Mouse (Mus musculus) hindbrain, embryonic 16.5 days (tissue): ENCODE results near the gene Lcn3. TPM values are rescaled to one million over a fixed set of nuclear protein-coding genes. Genes with fewer than 3 reads are reported as not detected.

ENCODE experiments used
- ATAC-seq: fragments of 200-750 bp; cut with Nextera tagmentation; 2 replicates; pipeline ENCODE4 v1.8.0; 2017; ENCODE audit warnings: moderate TSS enrichment, moderate library complexity
- H3K27ac ChIP-seq: fragments of 300-500 bp; sonication (generic); 2 replicates; pipeline ENCODE4 v1.5.1; 2014; ENCODE audit warnings: low read depth, mild to moderate bottlenecking, control low read depth, low read length, moderate library complexity
- H3K27me3 ChIP-seq: fragments of 300-500 bp; sonication (generic); replicated peaks from 2 replicates; pipeline ENCODE4 v1.6.1; 2014; ENCODE audit warnings: low read length; ENCODE audit not compliant: control insufficient read depth, insufficient read depth
- H3K36me3 ChIP-seq: fragments of 300-500 bp; sonication (generic); 2 replicates; pipeline ENCODE4 v1.6.1; 2014; ENCODE audit warnings: mild to moderate bottlenecking, low read length, moderate library complexity, mixed read lengths; ENCODE audit not compliant: control insufficient read depth, insufficient read depth
- H3K4me1 ChIP-seq: fragments of 300-500 bp; sonication (generic); 2 replicates; pipeline ENCODE4 v1.6.1; 2014; ENCODE audit warnings: low read depth, low read length; ENCODE audit not compliant: control insufficient read depth, insufficient read depth
- H3K4me2 ChIP-seq: fragments of 300-500 bp; sonication (generic); 2 replicates; pipeline ENCODE4 v1.6.1; 2014; ENCODE audit warnings: mild to moderate bottlenecking, low read length, control low read depth, moderate library complexity
- H3K4me3 ChIP-seq: fragments of 300-500 bp; sonication (generic); 2 replicates; pipeline ENCODE4 v1.5.1; 2014; ENCODE audit warnings: mild to moderate bottlenecking, low read length, control low read depth, moderate library complexity
- H3K9ac ChIP-seq: fragments of 300-500 bp; sonication (generic); 2 replicates; pipeline ENCODE4 v1.6.1; 2014; ENCODE audit warnings: low read depth, mild to moderate bottlenecking, control low read depth, low read length, moderate library complexity
- H3K9me3 ChIP-seq: fragments of 300-500 bp; sonication (generic); 2 replicates; pipeline ENCODE4 v1.6.1; 2014; ENCODE audit warnings: mild to moderate bottlenecking, low read length, moderate library complexity; ENCODE audit not compliant: control insufficient read depth
- WGBS: fragments of 180-500 bp; shearing (Covaris S2); extraction: QIAGEN DNeasy Blood & Tissue Kit; methylation state at CpG from one replicate; pipeline ENCODE4 v1.1.7; 2014; 5-methylcytosine and 5-hydroxymethylcytosine counted together
- polyA plus RNA-seq: library from polyadenylated mRNA; unstranded; fragments of >200 nt; fragmentation: Nextera tagmentation; extraction: Ambion mirVana; gene quantifications from 2 replicates; pipeline ENCODE4 v1.2.1, GENCODE M21; 2015

Gene Lcn3
- polyA plus RNA-seq, 1 experiment from 2014 or later, result not detected

DNA sequence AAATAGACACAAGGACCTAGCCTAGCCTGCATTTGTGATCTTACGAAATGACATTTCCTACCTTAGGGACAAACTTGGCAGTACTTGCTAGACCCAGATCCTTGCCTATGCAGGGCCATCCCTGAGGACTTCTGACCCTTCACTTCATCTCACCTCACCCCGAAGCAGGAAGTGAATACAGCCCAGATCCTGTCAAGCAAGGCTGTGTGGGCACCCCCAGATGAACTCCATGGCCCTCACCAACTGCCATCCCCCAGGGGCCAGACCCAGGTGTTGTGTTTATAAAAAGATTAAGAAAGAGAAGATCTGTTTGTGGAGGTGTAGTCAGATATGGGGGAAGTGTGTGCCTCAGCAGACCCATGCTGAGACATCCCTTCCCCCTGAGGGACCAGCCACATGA, 9.3 kb downstream of the Lcn3 start:
- H3K4me1 ChIP-seq, result no peaks in the 10 kb centered on the region
- H3K9ac ChIP-seq, result no peak overlapping the region
- no peak overlapping the region for H3K4me3 ChIP-seq
- no peak overlapping the region for H3K27ac ChIP-seq
- WGBS, result 88% methylated on average over 2 of the region's 2 CpGs
- H3K9me3 ChIP-seq, result no peaks in the 10 kb centered on the region
- no peaks in the 10 kb centered on the region for H3K36me3 ChIP-seq
- no peaks in the 10 kb centered on the region for H3K27me3 ChIP-seq
- H3K4me2 ChIP-seq, result no peak overlapping the region
- no peak for ATAC-seq

DNA sequence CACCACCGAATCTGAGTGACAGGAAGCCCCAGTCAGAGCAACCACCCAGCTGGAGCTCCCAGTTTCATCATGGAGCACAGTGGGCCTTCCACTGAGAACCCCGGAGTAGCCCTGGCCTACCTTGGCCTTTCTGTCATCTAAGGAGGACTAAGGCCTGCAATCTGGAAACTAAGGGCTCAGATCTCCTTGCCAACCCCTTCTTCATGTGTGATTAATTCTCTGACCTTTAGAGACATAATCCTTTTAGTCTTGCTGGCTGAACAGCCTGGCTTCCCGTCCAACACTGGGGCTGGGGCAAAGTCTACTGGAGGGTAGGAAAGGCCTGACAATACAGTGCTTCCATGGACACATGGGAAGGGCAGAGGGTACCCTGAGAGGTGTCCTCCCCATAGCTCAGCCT, 10.6 kb downstream of the Lcn3 start:
- Histone ChIP-seq H3K36me3 (no peaks in the 10 kb centered on the region), H3K27me3 (no peaks in the 10 kb centered on the region), H3K4me1 (no peaks in the 10 kb centered on the region), H3K4me3 (no peak overlapping the region), H3K9ac (no peak overlapping the region), H3K27ac (no peak overlapping the region), H3K9me3 (no peaks in the 10 kb centered on the region), H3K4me2 (no peak overlapping the region)
- 76% methylated on average over 3 of the region's 3 CpGs for WGBS
- ATAC-seq, result no peak

DNA sequence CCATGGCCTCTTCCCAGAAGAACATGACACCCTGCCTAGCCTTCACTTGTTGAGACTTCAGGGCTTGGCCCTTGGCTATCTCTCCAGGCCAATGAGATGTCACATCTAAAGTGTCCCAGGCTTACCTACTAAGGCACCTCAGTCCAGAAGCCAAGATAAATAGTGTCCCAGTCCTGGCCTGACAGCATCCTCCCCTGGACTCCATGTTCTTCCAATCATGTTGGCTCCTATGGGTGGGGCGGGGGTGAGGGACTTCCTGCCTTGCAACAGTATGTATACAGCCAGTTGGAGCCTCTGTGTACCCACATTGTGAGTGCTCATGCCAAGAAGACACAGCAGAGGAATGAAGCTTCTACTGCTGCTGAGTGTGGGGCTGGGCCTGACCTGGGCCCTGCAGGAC, 11.3 kb downstream of the Lcn3 start, which contains the start of gene Lcn11:
Lcn11 (plus strand) TSS at position 301 of the 400 bp plus-strand sequence.
- Histone ChIP-seq H3K36me3 (no peaks in the 10 kb centered on the region), H3K4me3 (no peak within 1 kb of the TSS), H3K27ac (no peak within 1 kb of the TSS), H3K4me2 (no peak within 1 kb of the TSS), H3K9ac (no peak within 1 kb of the TSS), H3K4me1 (no peaks in the 10 kb centered on the region), H3K27me3 (no peaks in the 10 kb centered on the region), H3K9me3 (no peaks in the 10 kb centered on the region)
- no peak for ATAC-seq
- 88% methylated on average over 1 of the region's 1 CpGs for WGBS

DNA sequence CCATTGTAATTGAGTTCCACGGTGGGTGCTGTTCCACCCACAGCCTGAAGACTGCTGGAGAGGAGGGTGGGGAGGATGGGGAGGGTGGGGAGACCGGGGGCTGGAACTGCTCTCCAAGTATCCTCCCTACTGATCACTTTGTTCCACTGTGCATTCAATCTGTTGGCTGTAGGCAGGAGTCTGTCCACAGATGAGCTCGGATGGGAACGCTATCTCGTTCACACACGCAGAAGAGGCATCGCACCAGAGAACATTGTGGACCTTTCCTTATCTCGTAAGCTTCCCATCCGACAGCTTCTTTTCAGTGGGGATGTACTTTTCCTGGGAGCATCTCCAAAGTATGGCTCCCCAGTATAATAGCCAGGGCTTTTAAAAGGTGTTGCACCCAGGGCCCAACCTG, 13.7 kb downstream of the Lcn3 start:
- WGBS, result 95% methylated on average over 9 of the region's 9 CpGs
- H3K4me2 ChIP-seq, result no peak overlapping the region

DNA sequence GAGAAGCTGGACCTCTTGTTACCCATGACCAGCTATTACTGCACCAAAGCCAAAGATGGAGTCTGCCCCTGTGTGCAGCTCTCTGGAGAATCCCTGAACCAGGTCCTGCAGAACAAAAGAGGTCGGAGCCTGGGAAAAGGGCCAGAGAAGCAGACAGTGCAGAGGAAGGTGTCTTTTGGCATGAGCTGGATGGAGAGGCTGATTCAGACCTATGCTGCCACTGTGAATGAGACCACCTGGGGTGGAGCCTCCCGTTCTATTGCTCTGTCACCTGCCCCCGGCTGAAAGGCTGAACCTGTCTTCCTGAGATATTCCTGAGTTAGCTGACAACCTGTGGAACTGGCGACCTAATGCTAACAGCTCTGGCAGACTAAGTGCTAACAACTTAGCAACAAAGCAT, 15.6 kb downstream of the Lcn3 start:
- Histone ChIP-seq H3K36me3 (no peaks in the 10 kb centered on the region), H3K9ac (no peak overlapping the region), H3K4me2 (no peak overlapping the region), H3K27me3 (no peaks in the 10 kb centered on the region), H3K4me3 (no peak overlapping the region), H3K4me1 (no peaks in the 10 kb centered on the region), H3K27ac (no peak overlapping the region), H3K9me3 (no peaks in the 10 kb centered on the region)
- ATAC-seq, result no peak
- WGBS, result 69% methylated on average over 4 of the region's 4 CpGs

More for the DNA sequence above, 13.7 kb downstream of the Lcn3 start:
- no peaks in the 10 kb centered on the region for H3K27me3 ChIP-seq
- no peaks in the 10 kb centered on the region for H3K9me3 ChIP-seq
- no peak for ATAC-seq
- H3K36me3 ChIP-seq, result no peaks in the 10 kb centered on the region
- no peak overlapping the region for H3K9ac ChIP-seq
- H3K4me1 ChIP-seq, result no peaks in the 10 kb centered on the region
- no peak overlapping the region for H3K27ac ChIP-seq
- no peak overlapping the region for H3K4me3 ChIP-seq

DNA sequence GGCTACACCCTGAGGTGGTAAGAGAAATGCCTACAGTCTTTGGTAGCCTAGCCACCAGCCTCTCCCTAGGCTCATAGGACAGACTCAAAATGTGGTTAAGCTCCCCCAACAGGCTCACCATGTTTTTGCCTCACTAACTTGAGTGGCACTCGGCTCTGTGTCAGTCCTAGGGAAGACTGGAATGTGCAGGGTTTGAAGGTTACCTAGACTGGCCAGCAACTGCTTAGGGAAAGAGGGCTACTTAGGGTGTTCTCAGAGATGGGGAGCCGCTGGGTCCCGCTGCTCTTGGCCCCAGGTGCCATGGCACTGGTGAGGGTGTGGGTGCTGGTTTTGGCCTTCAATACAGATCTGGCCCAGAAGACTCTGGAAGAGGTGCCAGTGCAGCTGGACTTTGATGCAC, 16.6 kb downstream of the Lcn3 start, which contains the start of gene Gm13539:
Gm13539 (plus strand) TSS at position 301 of the 400 bp plus-strand sequence.
- WGBS, result 85% methylated on average over 3 of the region's 3 CpGs
- Histone ChIP-seq H3K4me3 (no peak within 1 kb of the TSS), H3K4me2 (no peak within 1 kb of the TSS)

DNA sequence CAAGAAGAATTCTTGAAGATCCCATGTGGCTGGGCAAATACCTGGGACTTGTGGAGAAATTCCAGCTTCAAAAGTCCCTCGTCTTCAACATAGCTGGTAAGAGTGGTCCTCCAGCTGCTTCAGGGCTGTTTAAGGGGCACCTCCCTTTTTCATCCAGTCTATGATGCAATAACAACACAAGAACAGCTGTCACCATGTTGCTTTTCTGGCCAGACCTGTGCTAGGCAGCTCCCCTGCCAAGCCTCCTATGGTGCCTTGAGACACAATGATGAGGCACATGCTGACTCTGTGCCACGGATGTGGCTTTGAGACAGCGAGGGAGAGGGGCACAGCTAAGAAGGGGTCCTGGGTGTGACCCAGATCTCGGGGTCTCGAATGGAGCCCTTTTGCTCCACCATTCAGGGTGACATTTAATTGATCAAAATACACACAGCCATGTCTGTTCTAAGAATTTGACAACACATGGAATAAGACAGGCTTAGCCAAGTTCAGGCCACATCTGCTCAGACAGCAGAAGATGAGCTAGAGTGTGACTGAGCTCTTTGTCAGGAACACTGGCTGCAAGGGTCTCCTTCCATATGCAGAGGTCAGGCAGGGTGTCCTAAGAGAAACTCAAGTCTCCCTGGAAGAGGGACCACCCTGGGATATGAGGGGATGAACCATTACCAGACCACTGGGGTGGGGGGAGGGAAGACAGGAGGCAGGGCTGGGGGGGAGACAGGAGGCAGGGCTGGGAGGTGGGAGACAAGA, 20.4 kb downstream of the Lcn3 start:
- ATAC-seq, result no peak

More for the DNA sequence above, 16.6 kb downstream of the Lcn3 start, which contains the start of gene Gm13539:
- Histone ChIP-seq H3K27ac (no peak within 1 kb of the TSS), H3K9me3 (no peaks in the 10 kb centered on the region), H3K9ac (no peak within 1 kb of the TSS), H3K4me1 (no peaks in the 10 kb centered on the region), H3K27me3 (no peaks in the 10 kb centered on the region), H3K36me3 (no peaks in the 10 kb centered on the region)
- no peak for ATAC-seq

DNA sequence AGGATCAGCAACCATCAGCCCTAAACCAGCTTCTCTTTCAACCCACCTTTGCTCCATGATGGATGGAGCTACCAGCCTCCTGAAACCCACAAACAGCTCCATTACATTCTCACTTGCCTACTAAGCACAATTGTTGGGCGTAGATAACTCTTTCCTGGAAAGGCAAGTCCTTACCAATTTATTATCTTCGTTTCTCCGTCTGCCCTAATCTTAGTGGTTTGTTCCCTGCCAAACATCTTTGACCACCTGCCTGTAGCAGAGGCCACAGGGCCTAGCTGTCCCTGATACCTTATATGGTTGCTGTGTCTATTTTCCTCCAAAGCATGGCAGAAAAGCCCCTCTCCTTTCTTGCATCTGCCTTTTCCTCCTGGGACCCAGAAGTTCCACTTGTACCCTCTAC, 23.7 kb downstream of the Lcn3 start:
- no peak for ATAC-seq
- no peaks in the 10 kb centered on the region for H3K4me1 ChIP-seq
- H3K27ac ChIP-seq, result no peak overlapping the region
- no peak overlapping the region for H3K9ac ChIP-seq
- no peaks in the 10 kb centered on the region for H3K9me3 ChIP-seq
- H3K36me3 ChIP-seq, result no peaks in the 10 kb centered on the region
- WGBS, result 88% methylated on average over 3 of the region's 3 CpGs
- H3K4me3 ChIP-seq, result no peak overlapping the region
- no peak overlapping the region for H3K4me2 ChIP-seq
- H3K27me3 ChIP-seq, result no peaks in the 10 kb centered on the region

More for the DNA sequence above, 20.4 kb downstream of the Lcn3 start:
- Histone ChIP-seq H3K4me1 (no peaks in the 10 kb centered on the region), H3K9me3 (no peaks in the 10 kb centered on the region), H3K4me2 (no peak overlapping the region), H3K27me3 (no peaks in the 10 kb centered on the region), H3K36me3 (no peaks in the 10 kb centered on the region), H3K27ac (no peak overlapping the region), H3K4me3 (no peak overlapping the region), H3K9ac (no peak overlapping the region)
- WGBS, result 62% methylated on average over 5 of the region's 5 CpGs

DNA sequence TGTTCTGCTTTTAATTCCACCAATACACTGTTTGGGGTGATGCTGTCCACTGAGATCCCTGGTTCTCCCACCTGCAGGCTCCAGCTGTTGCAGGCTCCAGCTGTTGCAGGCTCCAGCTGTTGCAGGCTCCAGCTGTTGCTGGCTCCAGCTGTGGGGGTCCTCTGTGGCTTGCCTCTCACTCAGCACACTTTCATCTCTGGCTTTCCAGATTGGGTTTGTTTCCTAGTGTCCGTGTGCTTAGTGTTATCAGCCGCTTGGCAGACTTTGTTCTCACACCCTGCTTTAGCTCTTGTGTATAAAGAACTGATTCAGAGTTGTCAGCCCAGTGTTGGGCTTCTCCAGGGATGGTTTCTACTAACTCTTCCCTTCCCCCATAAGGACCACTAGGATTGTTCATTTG, 32.3 kb downstream of the Lcn3 start:
- Histone ChIP-seq H3K27ac (no peak overlapping the region), H3K4me1 (no peaks in the 10 kb centered on the region), H3K4me3 (no peak overlapping the region), H3K27me3 (no peaks in the 10 kb centered on the region), H3K4me2 (no peak overlapping the region), H3K9me3 (no peaks in the 10 kb centered on the region), H3K36me3 (no peaks in the 10 kb centered on the region), H3K9ac (no peak overlapping the region)
- ATAC-seq, result no peak
- WGBS, result 40% methylated on average over 2 of the region's 2 CpGs
